Comparison of ENCODE assay signal across 8 mouse cellular contexts in the genomic region with DNA sequence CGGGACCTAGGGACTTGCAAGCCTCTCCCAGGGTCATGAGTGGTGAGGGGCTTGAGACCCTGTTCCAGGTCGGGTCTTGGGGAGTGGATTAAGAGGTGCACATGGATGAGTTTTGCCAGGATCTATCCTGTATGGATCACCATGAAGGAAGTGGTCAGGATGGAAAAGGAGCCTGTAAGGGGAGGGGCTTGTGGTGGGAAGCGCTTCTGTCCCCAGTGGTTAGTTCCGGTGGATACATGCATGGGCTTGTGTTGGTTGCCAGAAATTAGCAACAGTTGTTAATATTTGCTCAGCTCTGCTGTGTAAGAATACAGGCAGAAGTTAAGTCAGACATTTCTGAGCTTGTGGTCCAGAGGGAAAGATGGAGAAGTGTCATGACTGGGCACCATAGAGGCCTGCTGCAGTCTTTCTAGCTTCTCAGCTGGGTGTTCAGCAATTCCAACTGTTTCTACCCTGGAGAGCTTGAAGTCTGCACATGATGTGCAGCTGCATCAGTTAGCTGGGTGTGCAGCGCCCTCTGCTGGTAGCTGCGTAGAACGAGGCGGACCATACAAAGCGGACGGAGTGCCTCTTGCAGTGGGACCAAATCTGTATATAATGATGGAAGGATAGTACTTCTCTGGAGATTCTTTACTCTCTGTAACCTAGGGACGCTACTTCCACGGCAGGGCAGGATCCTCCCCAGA. TPM values are rescaled to one million over a fixed set of nuclear protein-coding genes. Genes with fewer than 3 reads are reported as not detected.
DNase-seq lines count a peak whose midpoint lies in the region; ATAC-seq and TF ChIP-seq lines count a peak whose summit lies in the region.

No protein-coding gene starts in this region.

- H3K4me3 ChIP-seq in heart, embryonic 11.5 days (ENCODE audit: low read depth, low read length), result no peak overlapping the region
- H3K4me3 ChIP-seq in midbrain, embryonic 13.5 days (replicated peaks), result no peak overlapping the region
- H3K4me3 ChIP-seq in small intestine, adult 2 months (ENCODE audit: low read depth, low read length), result no peak overlapping the region

- no peak overlapping the region for H3K27ac ChIP-seq in heart, embryonic 11.5 days (ENCODE audit: low read depth, low read length)
- no peak overlapping the region for H3K27ac ChIP-seq in midbrain, embryonic 13.5 days
- H3K27ac ChIP-seq in small intestine, adult 2 months (ENCODE audit: insufficient read depth, low read depth, low read length), result no peak overlapping the region

- intact Hi-C loops in gastrocnemius, postnatal 36 days (cut with DNase I), result loop anchor here (5.0 kb wide), 1 partner anchor 288 kb away; no protein-coding TSS in a partner anchor
- intact Hi-C loops in left cerebral cortex, postnatal 36 days (cut with DNase I), result loop anchor here (5.0 kb wide), 1 partner anchor 33 kb away; no protein-coding TSS in a partner anchor

- DNase-seq in heart, adult 11 months, result peak; percentile 96
- peak; percentile 71 for DNase-seq in embryo, embryonic 11.5 days (ENCODE audit: low read depth, low spot score)
- peak; percentile 63 to 81 for DNase-seq in gastrocnemius, postnatal 36 days
- peak; percentile 49 for DNase-seq in kidney, adult 11 months
- DNase-seq in left cerebral cortex, postnatal 36 days (ENCODE audit: low spot score in 2 of 2), result peak; percentile 76 to 82

- ATAC-seq in heart, embryonic 11.5 days (replicated peaks; ENCODE audit: insufficient number of reproducible peaks, low FRiP score, low TSS enrichment), result no peak; the same call in 1 of the 2 replicates
- ATAC-seq in midbrain, embryonic 13.5 days, result peak; percentile 72

- no peak overlapping the region for H3K4me2 ChIP-seq in heart, embryonic 11.5 days
- H3K4me2 ChIP-seq in midbrain, embryonic 13.5 days (replicated peaks), result no peak overlapping the region

- no peaks in the 10 kb centered on the region for H3K27me3 ChIP-seq in heart, embryonic 11.5 days (ENCODE audit: control insufficient read depth, insufficient read depth, low read length)
- H3K27me3 ChIP-seq in midbrain, embryonic 13.5 days, result no peaks in the 10 kb centered on the region
- H3K27me3 ChIP-seq in small intestine, adult 2 months (ENCODE audit: control insufficient read depth, insufficient read depth, low read length), result no peaks in the 10 kb centered on the region

- H3K9me3 ChIP-seq in heart, embryonic 11.5 days (replicated peaks; ENCODE audit: control insufficient read depth, low read length), result no peaks in the 10 kb centered on the region
- no peaks in the 10 kb centered on the region for H3K9me3 ChIP-seq in midbrain, embryonic 13.5 days

- H3K36me3 ChIP-seq in heart, embryonic 11.5 days (ENCODE audit: control insufficient read depth, insufficient read depth, low read length), result no peaks in the 10 kb centered on the region
- peaks cover 84% of the 10 kb centered on the region for H3K36me3 ChIP-seq in midbrain, embryonic 13.5 days
- no peaks in the 10 kb centered on the region for H3K36me3 ChIP-seq in small intestine, adult 2 months (ENCODE audit: control insufficient read depth, insufficient read depth, low read length)

- WGBS in heart, embryonic 11.5 days (ENCODE audit: insufficient replicate concordance), result 31% methylated on average over 12 of the region's 12 CpGs
- WGBS in midbrain, embryonic 13.5 days, result 32% methylated on average over 12 of the region's 12 CpGs
- WGBS in small intestine, adult 2 months, result 34% methylated on average over 12 of the region's 12 CpGs

- peak; percentile 95 for TF ChIP-seq CTCF in small intestine, adult 2 months (IDR thresholded peaks at IDR 0.05; ENCODE audit: extremely low read depth, insufficient read length, insufficient replicate concordance, low read depth, low read length)

- H3K4me1 ChIP-seq in heart, embryonic 11.5 days (ENCODE audit: control insufficient read depth, insufficient read depth, low read length), result no peaks in the 10 kb centered on the region
- H3K4me1 ChIP-seq in midbrain, embryonic 13.5 days (replicated peaks), result peaks cover 6% of the 10 kb centered on the region
- H3K4me1 ChIP-seq in small intestine, adult 2 months (ENCODE audit: control insufficient read depth, insufficient read depth, insufficient read length, low read length), result no peaks in the 10 kb centered on the region

- TF ChIP-seq POLR2A in small intestine, adult 2 months (IDR thresholded peaks at IDR 0.05; ENCODE audit: low read depth, low read length), result no peak

- no peak overlapping the region for H3K9ac ChIP-seq in heart, embryonic 11.5 days (ENCODE audit: low read depth, low read length)
- no peak overlapping the region for H3K9ac ChIP-seq in midbrain, embryonic 13.5 days (replicated peaks)

RNA-seq across cellular contexts. Expression of a gene that starts 25.8 kb away (rescaled TPM):
- 5.9 and 8.7 TPM in 2 replicates for polyA plus RNA-seq in heart, embryonic 11.5 days (2014; fragmentation: Nextera tagmentation; extraction: Ambion mirVana)
- total RNA-seq in gastrocnemius, postnatal 36 days (2021), result 10 to 100 TPM; 14.3 to 22.9 TPM
- 100 to 1,000 TPM; 188 to 200 TPM for total RNA-seq in left cerebral cortex, postnatal 36 days (2021)
- polyA plus RNA-seq in midbrain, embryonic 13.5 days (2015; fragmentation: Nextera tagmentation; extraction: Ambion mirVana), result 77.4 and 77.9 TPM in 2 replicates
- 1.5 and 2.1 TPM in 2 replicates for polyA plus RNA-seq in small intestine, adult 2 months (2012; rRNA removed)

RNA-seq across cellular contexts. Expression of a gene that starts 35.9 kb away (rescaled TPM):
- polyA plus RNA-seq in heart, embryonic 11.5 days (2014; fragmentation: Nextera tagmentation; extraction: Ambion mirVana), result 19.4 and 21.3 TPM in 2 replicates
- total RNA-seq in gastrocnemius, postnatal 36 days (2021), result 10 to 100 TPM; 13.8 to 17.4 TPM
- total RNA-seq in left cerebral cortex, postnatal 36 days (2021), result 10 to 100 TPM; 26.0 to 35.6 TPM
- 15.6 and 16.1 TPM in 2 replicates for polyA plus RNA-seq in midbrain, embryonic 13.5 days (2015; fragmentation: Nextera tagmentation; extraction: Ambion mirVana)
- polyA plus RNA-seq in small intestine, adult 2 months (2012; rRNA removed), result 2.4 and 5.3 TPM in 2 replicates
